Mouse (Mus musculus): ENCODE measurements at regions not wholly inside any gene's neighbourhood (a gene's known extent, or its start where the extent isn't known, plus 50 kb on each side); places are given as distances from the start of the nearest gene placed in this dataset.
A peak's percentile ranks its signal among the peaks of the same experiment; 100 is the strongest.

DNA sequence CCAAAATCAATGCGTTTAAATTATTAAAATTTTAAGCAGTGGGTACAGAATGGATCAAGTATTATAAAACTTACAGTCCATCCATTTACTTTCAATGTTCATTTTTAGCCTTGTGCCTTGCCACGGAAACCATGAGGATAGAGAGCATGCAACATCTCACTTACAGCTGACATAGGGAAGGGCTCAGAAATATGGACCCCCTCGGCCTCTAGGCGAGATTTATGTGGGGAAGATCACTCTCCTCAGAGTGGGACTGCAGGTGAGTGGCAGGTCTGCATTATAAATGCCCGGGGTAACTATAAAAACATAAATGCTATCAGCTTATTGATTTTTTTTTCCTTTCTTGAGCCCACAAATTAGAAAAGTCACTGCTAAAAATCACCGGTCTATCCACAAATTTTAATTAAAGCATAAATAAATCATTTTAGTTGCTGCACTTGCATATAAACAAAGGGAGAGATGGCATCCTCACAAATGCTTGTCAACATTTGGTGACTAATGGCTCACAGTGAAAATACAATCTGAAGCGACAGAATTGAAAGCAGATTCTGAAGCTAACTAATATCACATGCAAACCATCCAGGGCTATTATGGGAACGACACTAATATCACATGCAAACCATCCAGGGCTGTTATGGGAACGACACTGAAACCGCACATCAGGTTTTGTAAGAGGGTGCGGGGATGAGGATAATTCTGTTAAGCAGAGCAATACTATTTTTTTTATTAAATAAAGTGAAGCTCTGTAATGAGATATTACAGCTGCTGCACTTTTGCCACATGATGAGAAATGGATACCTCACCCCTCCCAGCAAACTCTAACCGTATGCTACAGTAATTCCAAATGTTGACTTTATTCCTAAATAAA, 201.7 kb downstream of the Tm2d1 start:
- 65% methylated on average over 12 of the region's 12 CpGs for WGBS
- no peak for TF ChIP-seq CTCF (IDR thresholded peaks at IDR 0.05; ENCODE audit: low read depth)
- ATAC-seq (peak; percentile 51; the same call in 1 of the 2 replicates), DNase-seq (peak; percentile 4)
- H3K27me3 ChIP-seq (ENCODE audit: insufficient read depth, low read length): no peaks in the 10 kb centered on the region
- no peak overlapping the region for H3K4me2 ChIP-seq (ENCODE audit: low read depth)
- no peaks in the 10 kb centered on the region for H3K9me3 ChIP-seq (ENCODE audit: low read length)
- H3K36me3 ChIP-seq (ENCODE audit: insufficient read depth): no peaks in the 10 kb centered on the region
- no peak overlapping the region for H3K4me3 ChIP-seq (ENCODE audit: low read depth, low read length)
- H3K9ac ChIP-seq: no peak overlapping the region
- H3K4me1 ChIP-seq (ENCODE audit: insufficient read depth): no peaks in the 10 kb centered on the region
- no peak overlapping the region for H3K27ac ChIP-seq (ENCODE audit: low read depth, low read length)

DNA sequence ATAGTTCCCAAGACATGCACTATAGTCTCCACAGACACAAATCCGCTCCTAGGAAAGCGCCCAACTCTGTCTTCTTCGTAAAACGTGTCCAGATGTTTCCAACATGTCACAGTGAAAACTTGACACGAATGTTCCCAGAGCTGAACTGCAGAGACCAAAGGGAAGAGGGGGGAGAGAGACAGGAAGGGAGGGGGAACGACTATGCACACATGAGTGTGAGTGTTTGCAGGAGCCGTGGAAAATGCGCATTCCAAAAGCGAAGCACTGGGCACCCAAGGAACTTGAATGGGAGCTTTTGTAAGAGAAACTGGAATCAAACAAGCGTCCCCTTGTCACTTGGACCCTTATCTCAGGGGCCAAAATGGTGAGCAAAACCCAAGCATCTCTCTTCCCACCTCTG, 202.8 kb downstream of the Tm2d1 start:
- DNase-seq: no peak
- no peak for TF ChIP-seq CTCF (IDR thresholded peaks at IDR 0.05; ENCODE audit: low read depth)
- Histone ChIP-seq H3K4me2 (ENCODE audit: low read depth) (no peak overlapping the region), H3K9ac (no peak overlapping the region), H3K27me3 (ENCODE audit: insufficient read depth, low read length) (no peaks in the 10 kb centered on the region), H3K27ac (ENCODE audit: low read depth, low read length) (no peak overlapping the region), H3K4me3 (ENCODE audit: low read depth, low read length) (no peak overlapping the region), H3K36me3 (ENCODE audit: insufficient read depth) (no peaks in the 10 kb centered on the region), H3K9me3 (ENCODE audit: low read length) (no peaks in the 10 kb centered on the region), H3K4me1 (ENCODE audit: insufficient read depth) (no peaks in the 10 kb centered on the region)
- no peak for ATAC-seq
- WGBS: 67% methylated on average over 10 of the region's 10 CpGs
